Mouse (Mus musculus): Measurements from ENCODE around the gene 4930467E23Rik.
"Not testable (repeated sequence)": the region's sequence is repeated elsewhere in the genome, so short reads cannot be mapped to it uniquely, and the experiment has no call there.

GRCm38 (mm10) chr8:19685476-19685875, 43.9 kb upstream of the 4930467E23Rik start:
- TF ChIP-seq POLR2A (IDR thresholded peaks at IDR 0.05; ENCODE audit: low read depth, low read length); CTCF (IDR thresholded peaks at IDR 0.05; ENCODE audit: extremely low read depth, insufficient read length, insufficient replicate concordance, low read depth, low read length): not testable (repeated sequence)
